Mouse (Mus musculus) frontal cortex, adult (tissue): Measurements from ENCODE around the gene Zfp740.

Experiments used
- ATAC-seq: cut with Nextera tagmentation; 2 replicates; pipeline ENCODE4 v1.9.2; 2017; ENCODE audit warnings: mild to moderate bottlenecking, moderate library complexity, mixed read lengths; ENCODE audit not compliant: low TSS enrichment

The Zfp740 gene

DNA sequence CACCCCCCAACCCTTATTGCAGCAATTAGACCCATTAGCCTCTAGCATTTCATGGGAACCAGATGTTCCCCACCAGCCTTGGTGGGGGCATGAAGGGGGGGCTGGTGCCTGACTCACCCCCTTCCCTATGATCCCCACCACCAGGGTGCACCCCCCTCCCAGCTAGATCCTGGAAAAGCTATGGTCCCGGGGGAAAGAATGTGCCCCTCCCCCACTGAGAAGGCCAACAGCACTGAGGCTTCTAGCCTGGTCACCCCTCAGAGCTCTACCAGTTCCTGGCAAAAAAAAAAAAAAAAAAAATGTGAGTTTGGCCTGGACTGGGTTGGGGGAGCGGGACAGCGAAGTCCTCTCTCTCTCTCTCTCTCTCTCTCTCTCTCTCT is 45.8 kb downstream of the Zfp740 start:
- no peak for ATAC-seq

DNA sequence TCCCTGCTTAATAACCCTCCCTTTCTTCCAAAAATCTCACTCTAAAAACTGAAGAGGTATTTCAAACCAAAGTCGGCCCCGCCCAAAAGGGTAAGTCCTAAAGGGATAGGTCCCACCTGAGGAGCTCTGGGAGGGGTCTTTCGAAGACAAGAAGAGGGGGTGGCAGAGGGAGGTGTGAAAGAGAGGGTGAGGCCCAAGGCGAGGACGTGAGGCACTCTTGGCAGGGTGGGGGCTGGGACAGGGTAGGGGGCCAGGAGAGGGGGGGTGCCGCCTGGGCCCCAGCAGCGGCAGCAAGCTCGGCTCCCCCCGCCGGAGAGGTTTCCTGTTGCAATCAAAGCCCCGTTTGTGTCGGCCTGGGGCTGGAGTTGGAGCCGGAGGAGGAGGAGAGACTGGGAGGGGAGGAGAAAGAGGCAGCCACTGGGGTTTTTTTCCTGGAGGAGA is 46.2 kb downstream of the Zfp740 start:
- ATAC-seq = no peak

DNA sequence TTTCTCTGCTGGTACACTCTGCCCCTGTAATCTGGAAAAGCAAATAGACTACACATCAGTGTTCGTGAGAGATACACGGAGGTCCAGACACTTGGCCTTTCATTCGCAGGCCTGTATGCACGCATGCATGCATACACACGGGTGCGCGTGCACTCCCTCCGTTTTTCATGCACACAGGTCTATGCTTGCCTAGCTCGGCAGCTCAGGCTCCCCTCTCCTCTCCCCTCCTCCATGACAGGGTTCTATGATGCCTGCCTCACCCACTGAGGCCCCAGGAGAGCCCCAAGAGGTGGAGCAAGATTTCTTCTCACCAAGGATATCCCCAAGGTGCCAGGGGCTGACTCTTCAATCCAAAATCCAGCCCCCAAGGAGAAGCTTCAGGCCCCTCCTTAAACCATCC is 46.9 kb downstream of the Zfp740 start:
- no peak for ATAC-seq

DNA sequence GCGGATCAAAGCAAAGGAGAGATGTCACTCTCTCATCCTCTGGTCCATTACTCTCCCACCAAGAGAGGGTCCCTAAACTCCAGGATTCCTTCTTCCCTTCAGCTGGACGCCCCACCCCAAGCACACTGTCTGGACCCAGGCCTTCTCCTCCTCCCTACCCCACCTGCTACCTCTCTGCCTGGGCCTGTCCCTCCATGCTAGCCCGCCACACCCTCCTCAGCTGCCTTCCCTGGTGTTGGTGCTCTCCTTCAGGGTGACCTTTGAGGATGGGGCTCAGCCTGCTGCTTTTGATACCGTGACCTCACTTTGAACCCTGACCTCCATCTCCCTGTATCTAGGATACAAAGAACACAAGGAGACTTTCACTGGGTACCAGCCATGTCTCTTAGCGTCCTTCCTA is 47.5 kb downstream of the Zfp740 start:
- ATAC-seq = no peak

DNA sequence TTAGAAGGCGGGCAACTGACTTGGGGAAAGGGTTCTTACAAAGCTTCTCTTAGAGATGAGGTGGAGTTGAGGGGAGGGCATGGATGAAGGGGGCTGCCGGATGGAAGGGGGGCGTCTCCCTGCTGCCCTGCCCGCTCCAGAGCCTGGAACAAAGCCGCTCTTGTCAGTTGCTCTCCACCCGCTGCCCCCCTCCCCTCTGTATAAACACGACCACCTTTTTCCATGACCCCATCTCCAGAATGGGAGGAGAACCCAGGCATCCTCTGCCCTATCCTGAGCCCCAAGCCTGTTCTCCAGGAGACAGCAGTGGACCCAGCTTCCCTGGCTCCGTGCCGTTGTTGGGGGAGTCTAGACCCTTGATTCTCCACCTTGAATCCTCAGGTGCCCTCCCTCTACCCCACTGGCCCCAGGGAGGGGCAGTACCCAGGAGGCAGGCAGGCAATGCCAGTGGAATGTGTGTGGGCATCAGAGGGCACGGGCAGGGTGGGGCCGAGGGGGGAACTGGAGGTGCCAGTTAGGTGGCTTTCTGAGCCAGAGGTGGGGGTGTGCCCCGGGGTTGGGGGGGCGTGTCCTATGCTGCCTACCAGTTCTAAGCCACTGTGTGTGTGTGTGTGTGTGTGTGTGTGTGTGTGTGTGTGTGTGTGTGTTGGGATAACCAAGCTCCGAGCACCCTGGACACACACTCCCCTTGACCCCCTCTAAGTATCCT is 52.7 kb downstream of the Zfp740 start:
- no peak for ATAC-seq

DNA sequence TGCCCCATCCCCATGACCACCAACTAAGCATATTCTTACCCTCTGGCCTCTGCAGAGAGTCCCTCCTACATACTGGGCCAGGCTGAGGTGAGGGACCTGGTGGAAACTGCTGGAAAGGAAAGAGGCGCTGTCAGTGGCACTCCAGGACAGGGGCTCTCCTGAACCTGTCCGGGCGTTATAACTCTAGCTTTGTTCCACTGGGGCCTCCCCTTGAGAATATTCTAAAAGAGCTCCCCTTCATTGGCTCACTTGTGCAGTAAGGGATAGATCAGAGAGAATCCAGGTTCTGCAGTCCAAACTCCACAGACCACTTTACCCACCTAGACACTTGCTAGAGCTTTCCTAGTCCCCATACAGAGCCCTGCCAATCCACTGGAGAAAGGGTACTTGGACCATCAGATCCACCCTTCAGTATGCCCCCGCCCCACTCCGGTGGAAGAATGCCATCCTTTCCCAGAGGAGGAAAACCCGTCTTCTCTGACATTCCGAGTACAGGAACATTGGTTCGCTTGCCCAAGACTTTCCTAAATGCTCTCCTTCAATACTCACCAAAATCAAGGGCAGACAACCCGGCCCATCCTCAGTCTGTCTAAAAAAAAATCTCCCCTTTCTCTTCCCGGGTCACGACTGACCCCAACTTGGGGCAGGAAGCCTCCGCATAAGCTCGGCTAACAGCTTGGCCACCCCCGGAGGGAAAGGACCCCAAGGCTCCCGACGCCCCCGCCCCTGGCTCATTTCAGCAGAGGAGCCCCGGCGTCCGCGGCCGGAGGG is 53.6 kb downstream of the Zfp740 start:
- 0 out of 2 replicates have a peak, but pooled peaks have one; percentile 12 for ATAC-seq

DNA sequence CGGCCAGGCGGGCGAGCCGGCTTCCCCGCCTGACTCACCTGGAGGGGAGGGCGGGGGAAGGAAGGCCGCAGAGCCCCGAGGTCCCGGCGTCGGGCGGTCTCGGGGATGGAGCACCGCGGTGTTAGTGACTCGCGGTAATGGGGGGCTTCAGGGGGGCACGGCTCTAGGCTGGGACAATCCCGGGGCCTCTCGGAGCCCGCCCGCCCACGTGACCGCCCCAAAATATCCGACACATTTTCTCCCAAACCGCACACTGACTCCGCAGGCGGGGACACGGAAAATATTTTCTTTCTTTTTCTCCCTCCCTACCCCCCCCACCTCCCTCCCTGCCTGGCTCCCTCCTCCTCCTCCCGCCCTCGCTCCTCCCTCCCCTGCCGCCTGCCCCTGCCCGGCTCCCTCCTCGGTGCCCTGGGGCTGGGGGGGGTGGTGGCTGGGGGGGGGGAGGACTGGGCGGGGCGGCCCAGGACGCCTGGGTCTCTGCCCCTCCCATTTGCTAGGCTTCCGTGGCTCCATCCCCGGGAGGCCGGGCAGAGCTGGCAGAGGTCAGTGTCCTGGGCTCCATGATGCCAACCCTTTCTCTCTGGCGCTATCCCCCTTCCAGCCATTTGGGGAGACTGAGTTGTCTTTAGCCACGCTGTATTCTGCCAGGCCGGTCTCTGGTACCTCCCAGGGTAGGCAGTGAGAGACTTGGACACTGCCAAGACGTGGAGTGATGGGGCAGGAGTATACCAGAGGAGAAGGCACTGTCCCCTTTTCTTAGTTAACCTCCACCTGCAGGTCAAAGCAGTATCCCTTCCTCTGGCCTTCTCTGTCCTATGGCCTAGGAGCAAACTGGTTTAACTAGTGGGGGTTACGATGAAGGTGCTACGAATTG is 54.4 kb downstream of the Zfp740 start, which contains the start of gene Rarg:
Gene Rarg (minus strand): TSS at position 316 of the 874 bp plus-strand sequence.
- peak; percentile 32 for ATAC-seq

DNA sequence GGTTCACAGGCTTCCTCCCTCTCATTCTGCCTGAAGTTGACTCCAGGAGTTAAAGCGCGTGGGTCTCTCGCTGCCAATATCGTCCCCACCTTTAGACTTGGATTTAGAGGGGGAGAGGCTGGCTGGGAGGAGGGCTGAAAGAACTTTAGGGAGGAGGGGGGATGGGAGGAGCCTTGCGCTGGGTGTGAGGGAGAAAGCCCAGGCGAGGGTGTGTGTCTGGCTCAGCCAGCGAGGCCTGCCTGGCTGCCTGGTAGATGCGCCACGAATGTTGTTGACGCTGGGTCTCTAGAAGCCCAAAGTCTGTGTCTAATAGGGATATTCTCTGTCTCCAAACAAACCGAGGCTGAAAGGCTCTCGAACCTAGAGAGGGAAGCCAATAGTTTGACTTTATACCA is 55.0 kb downstream of the Zfp740 start:
- ATAC-seq = peak; percentile 53

DNA sequence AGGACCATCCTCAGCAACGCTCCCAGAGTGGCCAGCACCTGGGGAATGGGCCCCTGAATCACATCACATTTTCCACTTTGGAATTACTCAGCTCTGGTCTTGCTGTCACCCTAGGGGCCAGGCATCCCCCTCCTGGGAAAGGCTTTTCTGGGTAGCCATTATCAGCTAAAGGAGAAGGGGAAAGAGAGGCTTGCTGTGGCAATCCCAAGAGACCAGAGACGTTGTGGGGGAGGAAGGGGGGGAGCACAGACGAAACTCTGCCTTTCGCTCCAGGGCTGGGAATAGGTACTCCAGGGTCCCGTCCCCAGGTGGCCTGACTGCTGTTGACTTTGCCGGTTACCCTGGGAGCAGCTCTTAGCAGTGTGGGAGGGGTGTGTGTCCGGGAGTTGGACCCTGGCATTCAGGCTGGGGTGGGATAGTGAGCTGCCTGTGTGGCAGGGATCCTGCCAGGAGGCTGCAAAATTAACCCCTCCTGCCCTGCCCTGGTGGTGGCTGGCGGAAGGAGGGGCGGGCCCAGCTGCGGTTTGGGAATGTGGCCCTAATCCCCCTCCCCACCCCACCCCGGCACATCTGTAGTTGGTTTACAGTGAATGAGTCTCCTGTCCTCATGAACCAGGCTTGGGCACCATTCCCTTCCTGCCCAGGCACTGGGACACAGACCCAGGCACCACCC is 55.7 kb downstream of the Zfp740 start:
- ATAC-seq = no peak

DNA sequence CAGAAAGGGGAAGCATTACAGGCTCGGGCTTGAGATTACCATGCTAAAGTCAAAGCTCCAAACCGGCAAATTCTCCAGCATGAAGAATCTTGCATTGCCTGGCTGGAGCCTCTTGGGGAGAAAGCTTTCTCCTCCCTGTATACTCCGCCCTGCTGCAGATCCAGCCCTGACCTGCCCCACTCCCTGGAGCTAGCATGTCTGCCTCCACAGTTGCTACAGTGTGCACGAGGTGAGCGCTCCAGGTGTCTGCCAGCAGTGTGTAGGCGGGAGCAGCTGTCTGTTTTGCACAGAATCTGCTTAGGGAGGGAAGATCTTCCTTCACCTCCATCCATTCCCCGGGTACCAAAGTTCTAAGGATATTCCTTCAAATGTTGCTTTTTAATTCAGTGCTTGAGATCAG is 59.5 kb downstream of the Zfp740 start:
- peak; percentile 77 for ATAC-seq

DNA sequence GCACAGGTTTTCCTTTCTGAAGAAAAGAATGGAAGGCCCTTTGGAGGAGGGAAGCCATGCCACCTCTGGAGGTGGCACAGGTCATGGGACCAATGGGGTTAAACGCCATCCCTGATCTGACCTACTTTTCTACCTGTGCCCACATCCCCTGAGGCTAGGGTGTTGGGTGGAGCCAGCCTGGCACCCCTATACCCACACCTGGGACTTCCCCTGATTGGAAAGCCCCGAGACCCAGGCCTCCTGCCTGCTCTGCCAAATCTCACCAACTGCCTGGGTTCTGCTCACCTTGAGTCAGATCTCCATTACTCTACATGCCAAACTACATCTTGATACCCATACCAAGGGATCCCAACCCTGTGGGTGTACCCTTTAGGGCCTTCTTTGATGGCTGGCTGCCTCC is 60.0 kb downstream of the Zfp740 start:
- ATAC-seq = no peak
